24 mouse cellular contexts compared by ENCODE assay signal in genomic region chr3:37971240-37971639, GRCm38 (mm10).
DNase-seq lines count a peak whose midpoint lies in the region; ATAC-seq lines count a peak whose summit lies in the region.
"Had no signal": no experiment of that assay in that cellular context is flagged by ENCODE, and none has a peak within 500 bp of the region (broad histone marks: within the 10 kb centered on the region; RNA-seq: fewer than 3 reads in every experiment).

No protein-coding gene starts in this region.

- intact Hi-C loops in heart, postnatal 14 days (cut with DNase I) = loop anchor here (10.0 kb wide), 1 partner anchor 144 kb away; no protein-coding TSS in a partner anchor

- H3K36me3 ChIP-seq in lung, embryonic 16.5 days (ENCODE audit: control insufficient read depth, insufficient read depth, low read length) = no peaks in the 10 kb centered on the region
- no peaks in the 10 kb centered on the region for H3K36me3 ChIP-seq in midbrain, embryonic 11.5 days (ENCODE audit: control insufficient read depth, insufficient read depth, low read length)
- H3K36me3 ChIP-seq in midbrain, embryonic 13.5 days = no peaks in the 10 kb centered on the region
- H3K36me3 ChIP-seq: embryonic facial prominence, embryonic 10.5 days; embryonic facial prominence, embryonic 12.5 days; forebrain, embryonic 15.5 days; G1E had no signal

- H3K27ac ChIP-seq in lung, embryonic 16.5 days (ENCODE audit: low read length) = peak overlapping the region; percentile 59; the same call in 1 of the 2 replicates
- no peak overlapping the region for H3K27ac ChIP-seq in midbrain, embryonic 11.5 days (ENCODE audit: low read depth, low read length)
- H3K27ac ChIP-seq in midbrain, embryonic 13.5 days = no peak overlapping the region
- H3K27ac ChIP-seq: embryonic facial prominence, embryonic 10.5 days; embryonic facial prominence, embryonic 12.5 days; forebrain, embryonic 13.5 days; forebrain, embryonic 15.5 days had no signal

- no peaks in the 10 kb centered on the region for H3K9me3 ChIP-seq in lung, embryonic 16.5 days (ENCODE audit: control insufficient read depth, low read length)
- no peaks in the 10 kb centered on the region for H3K9me3 ChIP-seq in midbrain, embryonic 11.5 days (ENCODE audit: control insufficient read depth, low read length)
- H3K9me3 ChIP-seq in midbrain, embryonic 13.5 days = no peaks in the 10 kb centered on the region
- H3K9me3 ChIP-seq: embryonic facial prominence, embryonic 10.5 days; embryonic facial prominence, embryonic 12.5 days; forebrain, embryonic 13.5 days; forebrain, embryonic 15.5 days; G1E had no signal

- H3K4me2 ChIP-seq in lung, embryonic 16.5 days (ENCODE audit: low read depth, low read length) = no peak overlapping the region
- H3K4me2 ChIP-seq in midbrain, embryonic 11.5 days = no peak overlapping the region
- no peak overlapping the region for H3K4me2 ChIP-seq in midbrain, embryonic 13.5 days (replicated peaks)
- H3K4me2 ChIP-seq: embryonic facial prominence, embryonic 12.5 days; forebrain, embryonic 13.5 days; forebrain, embryonic 15.5 days had no signal

- no peak overlapping the region for H3K9ac ChIP-seq in lung, embryonic 16.5 days (ENCODE audit: low read length)
- H3K9ac ChIP-seq in midbrain, embryonic 11.5 days (ENCODE audit: low read length) = no peak overlapping the region
- H3K9ac ChIP-seq in midbrain, embryonic 13.5 days (replicated peaks) = no peak overlapping the region
- H3K9ac ChIP-seq: embryonic facial prominence, embryonic 12.5 days; forebrain, embryonic 13.5 days; forebrain, embryonic 15.5 days had no signal

- DNase-seq in heart, adult 11 months = peak; percentile 61
- no peak for DNase-seq in heart, postnatal 14 days
- DNase-seq in lung, postnatal 36 days = no peak
- peak; percentile 68 for DNase-seq in midbrain, embryonic 11.5 days (ENCODE audit: low spot score, missing footprints)
- DNase-seq: adrenal gland, adult 8-10 months; adrenal gland, postnatal 14 days; adrenal gland, postnatal 36 days; B cell, adult 2 months; cerebellum, adult 11-12 months; cerebellum, adult 2 months; cerebellum, adult 9-10 months; cerebellum, postnatal 10 days; cerebellum, postnatal 25 days had no signal

- H3K4me1 ChIP-seq in lung, embryonic 16.5 days (replicated peaks; ENCODE audit: control insufficient read depth, insufficient read depth, low read length) = peaks cover under 1% of the 10 kb centered on the region
- no peaks in the 10 kb centered on the region for H3K4me1 ChIP-seq in midbrain, embryonic 11.5 days (ENCODE audit: control insufficient read depth, insufficient read depth, low read length)
- peaks cover 6% of the 10 kb centered on the region; the same call in 1 of the 2 replicates for H3K4me1 ChIP-seq in midbrain, embryonic 13.5 days (replicated peaks)

- 30% methylated on average over 2 of the region's 2 CpGs for WGBS in lung, embryonic 16.5 days
- 77% methylated on average over 2 of the region's 2 CpGs for WGBS in midbrain, embryonic 11.5 days
- 82% methylated on average over 2 of the region's 2 CpGs for whole genome bisulfite sequencing in midbrain, embryonic 13.5 days

- H3K27me3 ChIP-seq in lung, embryonic 16.5 days (ENCODE audit: control insufficient read depth, insufficient read depth, low read depth, low read length) = no peaks in the 10 kb centered on the region
- 0 out of 2 replicates have a peak, but pooled peaks cover 2% of the 10 kb centered on the region for H3K27me3 ChIP-seq in midbrain, embryonic 11.5 days (ENCODE audit: control insufficient read depth, insufficient read depth, low read length)
- H3K27me3 ChIP-seq in midbrain, embryonic 13.5 days = peaks cover 11% of the 10 kb centered on the region; the same call in 1 of the 2 replicates
- H3K27me3 ChIP-seq: CH12.LX; embryonic facial prominence, embryonic 12.5 days; forebrain, embryonic 15.5 days; Patski had no signal

- peak; percentile 24; the same call in 1 of the 2 replicates for ATAC-seq in lung, embryonic 16.5 days (ENCODE audit: low read depth)
- no peak for ATAC-seq in midbrain, embryonic 11.5 days (ENCODE audit: low FRiP score)
- ATAC-seq in midbrain, embryonic 13.5 days = no peak
- ATAC-seq: activated CD4-positive, CD25-positive, alpha-beta regulatory T cell, adult 4 months; CD4-positive, CD25-positive, alpha-beta regulatory T cell, adult 4 months; forebrain, embryonic 13.5 days; forebrain, embryonic 15.5 days; Patski had no signal

- H3K4me3 ChIP-seq in lung, embryonic 16.5 days (ENCODE audit: low read length) = no peak overlapping the region
- H3K4me3 ChIP-seq in midbrain, embryonic 11.5 days (ENCODE audit: low read depth, low read length) = no peak overlapping the region
- H3K4me3 ChIP-seq in midbrain, embryonic 13.5 days (replicated peaks) = no peak overlapping the region
- H3K4me3 ChIP-seq: embryonic facial prominence, embryonic 10.5 days; embryonic facial prominence, embryonic 12.5 days; forebrain, embryonic 13.5 days; forebrain, embryonic 15.5 days had no signal

Comparison
In these comparisons a context has a peak if more than half of its experiments do, and no peak if none do; other contexts are left out.
1. DNase-seq: peak in heart, adult 11 months (single experiment) and midbrain, embryonic 11.5 days (single experiment); none in heart, postnatal 14 days (0 of 2) and lung, postnatal 36 days (single experiment).